Mouse (Mus musculus) urinary bladder, postnatal 36 days (tissue): ENCODE results near the gene Bhlha15.

Source experiments
- DNase-seq, 2 experiments: peaks; one replicate each; pipeline ENCODE4 v3.0.0; 2022; ENCODE audit warnings: low spot score in 2 of 2, mixed read lengths in 1 of 2

Bhlha15 gene

DNA sequence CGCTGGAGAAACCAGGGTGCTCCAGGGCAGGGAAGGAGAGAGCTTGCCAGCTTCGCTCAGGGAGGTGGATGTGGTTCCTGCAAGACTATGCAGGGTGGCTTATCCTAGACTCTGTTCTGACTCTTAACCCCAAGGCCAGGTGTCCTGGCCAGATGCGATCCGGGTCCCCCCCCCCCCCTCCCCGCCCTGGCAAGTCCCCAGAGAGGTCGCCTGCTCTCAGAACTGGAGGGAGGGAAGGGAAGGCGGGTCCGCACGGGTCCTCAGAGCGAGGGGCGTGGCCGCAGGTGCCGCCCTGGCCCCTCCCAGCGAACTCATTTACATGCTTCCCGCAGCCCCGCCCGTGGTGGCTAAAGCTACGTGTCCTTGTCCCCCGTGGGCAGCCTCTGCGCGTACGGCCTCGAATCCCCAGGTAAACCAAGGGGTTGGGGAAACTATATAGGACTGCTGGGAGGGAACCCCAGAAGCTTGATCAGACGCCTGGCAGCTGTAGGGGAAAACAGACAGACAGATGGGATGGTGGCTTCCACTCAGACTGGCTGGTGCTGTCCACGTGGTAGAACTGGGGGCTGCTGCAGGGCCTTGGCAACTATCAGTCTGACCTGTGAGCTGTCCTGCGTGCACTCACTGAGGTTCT lies at the start of gene Bhlha15:
TSS of gene Bhlha15 (plus strand) at position 337 of the 634 bp plus-strand sequence.
- DNase-seq, result peak; percentile 28 to 48

DNA sequence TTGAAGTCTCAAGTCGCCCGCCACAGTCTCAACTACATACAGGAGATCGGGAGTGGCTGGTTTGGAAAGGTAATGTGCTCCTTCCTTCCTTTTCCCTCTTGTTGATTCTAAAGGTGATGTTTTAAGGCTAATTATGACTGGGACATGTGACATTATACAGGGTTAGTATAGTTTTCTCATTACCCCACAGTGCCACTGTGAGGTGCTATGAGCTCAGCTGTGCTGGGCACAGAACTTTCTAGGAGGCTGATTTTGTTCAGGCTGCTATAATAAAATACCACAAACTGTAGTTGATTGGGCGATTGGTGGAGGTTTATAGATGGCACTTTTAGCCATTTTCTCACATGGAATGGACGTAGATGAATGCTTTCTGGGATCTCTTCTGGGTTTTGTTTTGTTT lies 46.6 kb upstream of the Bhlha15 start:
- DNase-seq, result no peak

DNA sequence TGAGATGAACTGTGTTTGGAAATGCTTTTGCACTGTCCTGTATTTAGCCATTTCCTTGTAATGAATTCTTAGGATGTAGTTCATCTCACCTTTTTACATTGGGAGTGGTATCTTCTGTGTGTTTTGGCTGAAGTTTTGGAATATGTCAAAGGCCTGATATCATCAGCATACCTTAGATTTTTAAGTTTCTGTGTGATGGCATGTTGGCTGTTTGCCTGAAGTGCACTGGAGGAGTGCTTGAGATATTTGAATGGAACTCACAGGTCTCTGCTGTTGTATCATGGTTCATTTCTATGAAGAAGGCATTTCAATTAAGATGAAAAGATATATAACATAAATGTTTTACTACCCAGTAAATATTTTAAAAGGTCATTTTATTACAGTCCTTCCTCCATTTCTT lies 43.2 kb upstream of the Bhlha15 start:
- no peak for DNase-seq

DNA sequence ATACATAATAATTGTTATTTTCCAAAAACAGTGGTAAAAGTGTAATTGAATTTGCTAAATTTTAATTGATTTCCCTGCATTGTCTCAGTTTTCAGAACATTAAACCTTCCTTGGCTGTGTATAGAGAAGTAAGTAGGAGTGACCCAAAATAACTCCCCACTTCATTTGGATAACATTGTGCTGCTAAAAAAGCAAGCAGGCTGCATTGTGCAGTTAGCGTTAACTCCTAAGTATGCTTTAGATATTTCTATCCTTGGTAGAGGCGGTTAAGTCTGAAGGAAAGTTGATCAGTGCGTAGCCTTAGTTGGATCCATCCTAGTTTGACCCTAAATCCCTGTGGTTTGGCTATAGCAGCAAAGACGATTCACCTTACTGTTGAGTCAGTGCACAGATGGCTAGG lies 40.6 kb upstream of the Bhlha15 start:
- no peak for DNase-seq

DNA sequence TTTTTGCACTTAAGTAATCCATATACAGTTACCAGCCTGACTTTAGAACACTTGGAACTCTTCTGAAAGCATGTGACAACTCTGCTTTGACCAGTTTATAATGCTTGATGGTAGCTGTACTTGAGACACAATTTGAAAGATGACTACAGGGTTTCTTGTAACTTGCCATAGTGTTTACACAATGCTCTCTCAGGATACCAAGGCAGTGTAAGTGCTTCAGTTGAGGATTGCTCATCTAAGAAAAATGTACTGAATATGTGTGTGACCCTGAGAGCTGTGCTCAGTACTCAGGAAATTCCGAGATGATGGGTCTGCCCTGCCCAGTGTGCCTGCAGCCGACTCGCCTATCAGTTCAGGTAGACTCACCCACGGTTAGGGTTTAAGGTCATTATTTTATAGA lies 38.8 kb upstream of the Bhlha15 start:
- no peak for DNase-seq

DNA sequence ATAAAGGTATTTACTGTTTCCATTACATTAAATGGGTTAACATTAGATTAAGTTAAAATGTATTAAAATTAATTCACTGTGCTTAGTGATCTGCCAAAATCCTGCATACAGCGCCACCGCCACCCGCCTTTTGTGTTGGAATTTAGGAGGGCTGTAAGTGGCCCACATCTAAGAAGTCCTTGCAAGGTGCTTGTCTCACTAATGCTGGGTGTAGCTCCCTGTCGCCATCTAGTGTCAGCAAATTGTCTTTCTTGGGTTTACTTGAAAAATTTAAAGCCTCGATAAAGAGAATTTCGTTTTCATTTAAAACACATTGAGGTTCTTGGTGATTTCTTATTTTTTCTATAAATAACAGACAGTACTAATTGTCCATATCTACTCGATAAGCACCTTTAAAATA lies 35.6 kb upstream of the Bhlha15 start:
- DNase-seq, result peak; percentile 47 to 54

DNA sequence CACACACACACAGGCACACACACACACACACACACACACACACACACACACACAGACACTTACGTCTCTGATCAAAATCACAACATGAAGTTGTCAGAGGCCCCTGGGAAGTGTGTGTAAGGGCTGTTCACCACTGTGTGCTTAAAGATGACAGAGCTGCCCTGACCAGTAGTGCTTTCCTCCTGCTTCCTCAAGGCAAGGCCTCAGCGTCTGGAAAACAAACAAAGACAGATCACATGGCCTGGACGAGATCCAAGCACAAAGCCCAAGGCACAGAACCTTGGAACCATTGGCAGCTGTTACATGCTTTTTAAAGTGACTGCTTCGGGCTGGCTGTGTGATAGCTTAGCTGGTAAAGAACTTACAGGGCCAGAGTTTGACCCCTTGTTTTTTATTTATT lies 31.5 kb upstream of the Bhlha15 start:
- DNase-seq, result peak; percentile 70 to 82

DNA sequence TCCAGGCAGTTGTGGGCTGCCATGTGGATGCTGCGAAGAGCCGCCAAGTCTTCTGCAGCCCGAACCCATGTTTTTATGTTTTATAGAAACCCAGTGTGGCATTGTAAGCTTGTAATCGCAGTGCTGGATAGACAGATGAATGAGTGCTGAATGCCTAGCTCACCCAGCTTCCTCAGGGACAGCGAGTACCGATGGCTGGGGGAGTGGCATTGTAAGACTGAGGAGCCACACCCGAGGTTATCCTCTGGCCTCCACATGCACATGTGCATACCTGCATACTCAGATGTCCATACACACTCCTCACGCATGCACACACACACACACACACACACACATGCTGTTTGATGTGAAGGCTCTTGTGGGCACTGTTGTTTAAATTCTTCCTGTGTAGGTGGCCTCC lies 30.9 kb upstream of the Bhlha15 start:
- DNase-seq, result no peak

DNA sequence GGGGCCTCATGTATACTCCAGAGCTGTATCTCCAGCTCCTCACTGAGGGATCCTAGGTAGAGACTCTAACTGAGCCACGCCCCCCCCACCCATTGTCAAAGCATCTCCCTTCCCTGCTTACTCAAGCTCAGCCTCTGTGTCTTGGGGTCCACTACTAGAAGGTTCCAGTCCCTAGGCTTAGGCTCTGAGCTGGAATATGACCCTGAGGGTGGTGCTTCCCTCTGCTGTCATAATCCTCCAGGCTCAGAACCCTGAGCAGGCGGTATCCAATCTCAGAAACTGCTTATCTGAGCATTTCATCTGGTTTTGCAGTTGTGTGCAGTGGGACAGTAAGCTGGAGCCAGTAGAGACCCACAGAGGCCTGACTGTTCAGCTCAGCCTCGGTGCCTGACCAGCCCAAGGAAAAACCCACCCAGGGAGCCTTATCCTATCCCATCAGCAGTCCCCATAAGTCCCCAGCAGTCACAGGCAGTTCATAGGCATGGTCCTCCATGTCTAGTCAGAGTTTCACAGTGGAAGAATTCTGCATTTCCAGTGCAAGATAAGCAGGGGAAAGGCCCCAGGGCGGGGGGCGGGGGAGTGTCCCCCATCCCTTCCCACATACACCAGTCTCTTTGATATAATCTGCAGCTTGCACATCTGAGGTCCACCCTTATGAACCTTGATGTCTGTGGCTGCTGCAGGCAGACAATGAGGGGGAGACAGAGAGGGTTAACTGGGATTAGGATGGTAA lies 27.8 kb upstream of the Bhlha15 start:
- no peak for DNase-seq

DNA sequence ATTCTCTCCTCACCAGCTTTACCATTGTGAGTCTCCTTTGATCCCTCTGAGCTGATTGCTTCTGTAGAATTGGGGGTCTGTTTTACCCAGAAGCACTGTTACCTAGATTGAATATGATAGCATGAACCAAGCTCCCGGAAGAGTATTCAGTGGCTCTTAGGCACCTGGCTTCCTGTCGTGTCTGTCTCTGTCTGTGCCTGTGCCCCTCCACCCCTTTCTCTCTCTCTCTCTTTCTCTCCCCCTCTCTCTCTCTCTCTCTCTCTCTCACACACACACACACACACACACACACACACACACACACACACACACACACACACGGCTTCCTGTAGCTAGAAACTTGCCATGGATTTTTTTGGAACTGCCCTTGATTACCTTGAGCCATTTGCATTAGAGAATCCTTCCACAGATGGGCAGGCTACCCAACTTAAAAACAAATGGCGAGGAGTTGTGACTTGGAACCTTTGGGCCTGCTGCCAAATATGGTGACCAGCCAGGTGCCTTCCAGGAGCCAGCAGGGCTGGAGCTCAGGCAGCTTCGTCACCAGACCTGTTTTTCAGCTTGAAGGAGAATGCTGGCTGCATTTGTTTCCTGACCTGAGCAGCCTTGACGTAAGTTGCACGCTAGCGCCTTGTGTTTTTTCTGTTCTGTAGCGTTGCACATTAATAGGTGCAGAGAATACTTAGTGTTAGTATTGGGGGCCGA lies 27.1 kb upstream of the Bhlha15 start:
- DNase-seq, result peak; percentile 68 to 79

DNA sequence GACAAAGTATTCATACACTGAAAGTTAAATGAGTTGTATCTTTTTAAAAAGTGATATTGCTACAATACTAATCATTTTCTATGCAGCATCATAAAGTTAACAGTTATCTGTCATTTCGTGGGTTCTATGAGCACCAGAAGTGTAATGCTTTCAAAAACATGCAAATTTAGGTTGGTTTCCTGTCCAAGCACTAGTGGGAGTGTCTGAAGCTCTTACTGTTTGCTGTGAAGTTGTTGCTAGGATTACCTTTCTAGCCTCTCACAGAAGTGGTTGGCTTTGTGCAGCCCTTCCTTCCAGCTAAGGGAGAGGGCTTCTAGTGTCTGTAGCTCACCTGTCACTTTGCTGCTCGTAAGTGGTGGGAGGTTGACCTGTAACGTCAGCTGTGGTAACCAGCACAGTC lies 24.3 kb upstream of the Bhlha15 start:
- no peak for DNase-seq

DNA sequence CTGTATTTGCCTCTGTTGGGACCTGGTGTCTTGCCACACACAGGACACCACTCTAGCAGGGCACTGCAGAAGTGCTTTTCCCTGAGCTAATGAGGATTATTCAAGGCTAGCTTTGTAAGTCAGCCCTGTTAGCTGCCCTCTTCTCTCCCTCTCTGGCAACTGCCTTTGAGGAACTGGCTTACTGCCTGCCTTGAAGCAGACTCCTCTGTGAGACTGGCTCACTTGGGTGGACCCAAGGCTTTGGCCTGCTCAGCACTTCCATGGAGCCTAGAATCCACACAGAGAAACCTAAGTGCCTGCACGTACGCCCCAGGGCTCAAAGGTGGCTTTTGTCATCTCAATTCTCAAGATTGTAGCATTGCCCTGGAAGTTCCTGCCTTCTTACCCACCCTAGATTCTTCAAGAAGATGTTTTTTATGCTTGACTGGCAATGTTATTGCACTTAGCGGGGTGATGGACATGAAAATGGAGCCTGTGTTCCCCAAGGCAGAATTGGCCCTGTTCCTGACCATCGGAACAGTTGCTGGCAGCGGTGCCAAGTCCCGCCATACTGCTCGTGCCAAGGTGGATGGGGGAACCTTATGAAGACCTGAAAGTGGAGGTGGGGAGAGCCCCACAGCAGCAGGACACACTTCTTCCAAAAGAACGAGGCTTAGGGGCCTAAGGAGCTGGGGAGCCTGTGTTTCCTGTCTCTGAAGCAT lies 20.7 kb upstream of the Bhlha15 start:
- DNase-seq, result no peak

DNA sequence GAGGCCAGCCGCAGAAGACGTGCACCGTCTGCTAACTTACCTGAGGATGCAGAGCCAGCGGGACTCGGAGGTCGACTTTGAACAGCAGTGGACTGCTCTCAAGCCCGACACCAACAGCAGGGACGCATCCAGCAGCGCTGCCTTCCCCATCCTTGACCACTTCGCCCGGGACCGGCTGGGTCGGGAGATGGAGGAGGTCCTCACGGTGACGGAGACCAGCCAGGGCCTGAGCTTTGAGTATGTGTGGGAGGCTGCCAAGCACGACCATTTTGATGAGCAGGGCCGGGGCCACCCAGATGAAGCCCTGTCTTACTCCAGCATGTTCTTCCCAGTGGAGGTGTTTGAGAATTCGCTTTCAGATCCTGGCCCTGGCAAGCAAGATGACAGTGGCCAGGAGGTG lies 16.4 kb upstream of the Bhlha15 start:
- DNase-seq, result no peak

DNA sequence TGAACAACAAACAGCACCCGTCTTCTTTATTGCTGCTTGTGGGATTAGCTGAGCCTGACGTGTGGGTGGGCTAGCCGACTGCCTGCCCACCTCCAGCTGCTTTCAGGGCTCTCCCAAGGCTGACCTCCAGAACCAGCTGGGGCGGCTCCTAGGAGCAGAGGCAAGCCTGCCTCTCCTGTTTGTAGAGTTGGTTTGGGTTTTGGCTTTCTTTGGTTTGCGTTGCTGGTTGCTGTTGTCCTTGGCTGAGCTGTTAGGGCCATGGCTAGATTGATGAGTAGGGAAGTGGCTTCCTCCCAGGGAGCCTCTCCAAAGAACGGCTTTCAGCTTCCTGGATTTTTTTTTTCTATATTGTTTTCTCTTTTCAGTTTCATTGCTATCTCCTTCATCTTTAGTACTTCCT lies 11.9 kb upstream of the Bhlha15 start:
- no peak for DNase-seq

DNA sequence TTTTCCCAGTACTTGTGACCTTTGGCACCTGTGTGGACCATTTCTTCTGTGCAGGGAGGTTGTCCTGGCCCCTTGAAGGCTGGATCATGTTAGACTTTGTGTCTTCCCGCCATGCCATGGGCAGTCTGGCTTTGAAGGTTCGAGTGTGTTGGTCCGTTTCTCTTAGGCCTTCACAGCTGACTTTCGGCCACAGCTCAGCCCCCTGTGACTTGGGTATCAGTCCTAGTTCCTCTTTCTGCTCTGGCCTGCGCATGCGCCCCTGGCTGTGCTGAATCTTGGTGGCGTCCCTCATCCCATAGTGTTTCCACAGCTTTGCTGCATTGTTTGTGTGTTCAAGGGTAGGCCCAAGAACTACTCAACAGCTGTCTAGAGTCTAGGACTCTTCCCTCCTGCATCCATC lies 8.8 kb upstream of the Bhlha15 start:
- DNase-seq, result no peak

DNA sequence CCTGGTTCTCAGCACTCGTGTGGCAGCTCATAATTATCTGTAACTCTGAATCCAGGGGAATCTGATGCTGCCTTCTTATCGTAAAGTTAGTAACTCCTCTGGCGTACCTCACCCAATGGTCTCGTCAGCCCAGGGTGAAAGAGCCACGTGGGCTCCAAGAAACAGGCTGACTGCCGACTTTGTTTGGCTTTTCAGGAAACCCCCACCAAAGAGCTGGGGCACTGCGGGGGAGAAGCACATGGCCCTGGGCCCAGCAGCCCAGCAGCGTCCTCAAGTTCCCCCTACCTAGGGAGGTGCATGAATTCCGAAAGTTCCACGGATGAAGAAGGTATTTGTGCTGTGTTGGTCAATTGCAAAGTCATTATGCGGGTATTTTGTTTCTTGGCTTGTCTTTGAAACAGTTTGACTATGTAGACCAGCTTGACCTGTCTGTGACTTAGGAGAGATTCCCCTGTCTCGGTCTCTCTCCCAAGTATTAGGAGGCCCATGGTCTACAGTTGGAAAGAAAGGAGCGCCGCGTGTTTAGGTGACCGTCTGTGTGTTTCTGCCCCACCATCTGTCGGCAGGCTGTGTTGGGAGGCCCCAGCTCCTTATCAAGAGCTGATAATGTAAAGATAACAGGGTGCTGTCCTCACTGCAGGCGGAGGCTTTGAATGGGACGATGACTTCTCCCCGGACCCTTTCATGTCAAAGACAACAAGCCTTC lies 7.4 kb upstream of the Bhlha15 start:
- DNase-seq, result no peak

DNA sequence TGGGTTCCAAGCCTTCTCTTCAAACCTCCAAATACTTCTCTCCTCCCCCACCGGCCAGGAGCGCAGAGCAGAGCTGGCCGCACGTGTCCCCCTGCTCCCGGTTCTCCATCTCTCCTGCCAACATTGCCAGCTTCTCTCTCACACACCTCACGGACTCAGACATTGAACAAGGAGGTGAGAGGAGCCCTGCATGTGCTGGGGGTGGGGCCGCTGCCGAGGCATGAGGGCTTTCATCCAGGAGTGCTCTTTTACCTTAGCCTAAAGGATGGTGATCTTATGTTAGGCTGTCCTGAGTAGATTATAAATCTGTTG lies 6.9 kb upstream of the Bhlha15 start:
- DNase-seq, result no peak

DNA sequence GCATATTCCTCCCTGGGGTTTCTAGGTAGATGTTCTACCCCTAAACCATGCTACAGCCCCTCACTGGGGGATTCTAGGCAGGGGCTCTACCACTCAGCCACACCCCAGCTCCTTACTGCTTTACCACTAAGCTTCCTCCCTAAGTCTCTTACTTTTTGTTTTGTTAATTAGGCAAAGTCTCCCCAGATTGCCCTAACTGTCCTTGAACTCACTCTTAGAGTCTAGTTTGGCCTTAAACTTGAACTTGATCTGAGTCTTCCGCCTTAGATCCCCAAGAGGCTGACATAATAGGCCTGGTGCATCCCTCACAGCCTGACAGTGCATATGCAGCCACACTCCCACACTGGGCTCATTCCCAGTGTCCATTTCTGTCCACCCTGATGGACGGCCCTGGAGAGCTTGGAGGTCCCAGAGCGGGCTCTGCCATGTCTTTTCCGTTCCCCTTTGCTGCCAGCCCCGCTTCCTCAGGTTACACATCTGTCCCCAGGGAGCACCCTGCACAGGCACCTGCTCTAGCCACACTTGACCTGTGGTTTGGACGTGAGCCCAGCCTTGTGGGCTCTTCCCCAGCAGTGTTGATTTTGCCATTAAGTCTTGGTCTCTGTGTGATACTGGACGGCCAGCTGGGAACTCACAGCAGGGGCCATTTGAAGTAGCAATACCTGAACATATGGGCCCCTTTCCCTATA lies 6.3 kb upstream of the Bhlha15 start:
- DNase-seq, result no peak

DNA sequence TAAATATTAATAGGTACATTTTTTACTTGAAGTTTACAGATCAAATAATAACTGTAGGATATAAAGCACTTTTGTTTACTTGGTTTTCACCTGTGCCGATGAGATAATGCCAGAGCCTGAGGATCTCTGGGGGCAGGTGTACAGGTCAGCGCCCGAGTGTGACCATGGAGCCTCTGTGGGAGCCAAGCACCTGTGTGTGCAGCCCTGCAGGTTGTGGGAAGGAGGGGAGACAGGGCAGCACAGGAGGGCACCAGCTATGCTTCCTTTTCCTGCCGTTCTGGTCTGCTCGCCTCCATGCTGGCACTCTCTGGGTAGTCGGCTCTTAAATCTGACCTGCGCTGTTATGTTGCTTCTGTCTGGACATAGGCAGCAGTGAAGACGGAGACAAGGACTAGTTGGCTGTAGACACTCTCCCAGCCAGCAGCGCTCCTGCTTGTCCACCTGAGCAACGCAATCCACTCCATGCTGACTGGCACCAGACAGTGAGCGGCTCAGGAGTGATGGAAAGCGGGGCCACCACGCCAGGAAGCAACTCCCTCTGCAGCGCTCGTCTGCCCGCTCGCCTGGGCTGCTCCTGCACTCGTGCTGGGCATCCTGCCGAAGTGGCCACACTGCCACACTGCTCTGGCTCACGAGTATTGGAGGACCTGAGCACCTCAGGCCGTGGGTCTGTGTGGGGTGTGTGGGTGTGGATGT lies 5.6 kb upstream of the Bhlha15 start:
- DNase-seq, result no peak

DNA sequence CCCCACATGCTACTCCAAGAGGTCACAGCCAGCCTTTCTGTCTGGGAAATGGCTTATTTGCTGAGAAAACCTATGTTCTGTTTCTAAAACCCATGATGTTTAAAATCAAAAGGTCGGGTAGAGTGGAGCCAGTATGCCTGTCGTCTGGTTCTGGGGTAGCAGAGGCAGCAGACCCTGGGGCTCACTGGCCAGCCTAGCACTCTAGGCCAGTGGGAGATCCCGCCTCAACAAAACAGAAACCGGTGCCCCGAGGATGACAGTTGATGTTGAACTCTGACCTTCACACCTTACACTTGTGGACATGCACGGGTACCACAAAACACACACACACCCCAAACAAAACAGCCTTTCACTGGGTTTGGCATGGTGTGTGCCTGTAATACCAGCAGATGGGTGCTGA lies 1.7 kb upstream of the Bhlha15 start:
- DNase-seq, result no peak

DNA sequence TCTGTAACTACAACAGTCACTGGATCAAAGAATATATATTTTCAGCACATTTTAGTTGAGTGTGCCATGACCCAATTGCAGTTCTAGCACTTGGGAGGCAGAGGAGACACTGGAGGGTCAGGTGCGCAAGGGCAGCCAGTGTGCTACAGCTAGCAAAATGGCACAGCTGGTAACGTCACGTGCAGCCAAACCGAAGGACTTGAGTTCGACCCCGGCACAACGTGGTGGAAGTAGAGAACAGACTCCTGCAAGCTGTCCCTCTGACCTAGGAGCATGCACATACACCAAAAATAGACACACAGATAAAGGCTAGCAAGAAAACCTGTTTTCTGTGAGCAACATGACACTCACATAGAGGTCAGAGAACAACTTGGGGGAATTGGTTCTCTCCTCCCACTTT lies 759 bp upstream of the Bhlha15 start:
- DNase-seq, result no peak
